Mouse (Mus musculus): Measurements from ENCODE around the gene Olfr1224-ps1.
"Not testable (repeated sequence)": the region's sequence is repeated elsewhere in the genome, so short reads cannot be mapped to it uniquely, and the experiment has no call there.

DNA sequence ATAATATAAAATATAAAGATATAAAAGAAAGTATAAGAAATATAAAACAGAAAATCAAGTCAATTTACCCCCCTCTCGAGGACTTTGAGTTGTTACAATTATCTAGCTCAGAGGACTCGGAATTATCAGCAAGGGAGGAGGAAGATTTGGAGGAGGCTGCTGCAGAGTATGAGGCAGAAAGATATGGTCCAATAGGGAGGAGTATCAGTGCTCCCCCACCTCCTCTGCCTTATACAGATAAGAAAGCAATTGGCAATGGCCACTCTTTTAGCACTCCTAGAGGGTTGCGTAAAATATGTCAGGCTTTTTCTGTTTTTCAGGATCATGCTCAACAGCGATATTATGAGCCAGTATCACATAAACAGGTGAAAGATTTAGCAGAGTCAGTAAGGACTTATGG, 820 bp upstream of the Olfr1224-ps1 start:
- not testable (repeated sequence) for TF ChIP-seq CTCF (IDR thresholded peaks at IDR 0.05; ENCODE audit: low read depth, low read length); GATA2 (IDR thresholded peaks at IDR 0.05; ENCODE audit: borderline replicate concordance, low read depth, low read length); GATA1 (IDR thresholded peaks at IDR 0.05; ENCODE audit: borderline replicate concordance, low read length); POLR2AphosphoS5 (IDR thresholded peaks at IDR 0.05; ENCODE audit: insufficient replicate concordance, low read depth, low read length)

Measured in G1E (cell line).